Mouse (Mus musculus) hindbrain, embryonic 16.5 days (tissue): ENCODE data around the gene Fam8a1. TPM values are rescaled to one million over a fixed set of nuclear protein-coding genes. Genes with fewer than 3 reads are reported as not detected.

Source experiments
- ATAC-seq: fragments of 200-750 bp; cut with Nextera tagmentation; 2 replicates; pipeline ENCODE4 v1.8.0; 2017; ENCODE audit warnings: moderate TSS enrichment, moderate library complexity
- H3K27ac ChIP-seq: fragments of 300-500 bp; sonication (generic); 2 replicates; pipeline ENCODE4 v1.5.1; 2014; ENCODE audit warnings: low read depth, mild to moderate bottlenecking, control low read depth, low read length, moderate library complexity
- H3K27me3 ChIP-seq: fragments of 300-500 bp; sonication (generic); replicated peaks from 2 replicates; pipeline ENCODE4 v1.6.1; 2014; ENCODE audit warnings: low read length; ENCODE audit not compliant: control insufficient read depth, insufficient read depth
- H3K36me3 ChIP-seq: fragments of 300-500 bp; sonication (generic); 2 replicates; pipeline ENCODE4 v1.6.1; 2014; ENCODE audit warnings: mild to moderate bottlenecking, low read length, moderate library complexity, mixed read lengths; ENCODE audit not compliant: control insufficient read depth, insufficient read depth
- H3K4me1 ChIP-seq: fragments of 300-500 bp; sonication (generic); 2 replicates; pipeline ENCODE4 v1.6.1; 2014; ENCODE audit warnings: low read depth, low read length; ENCODE audit not compliant: control insufficient read depth, insufficient read depth
- H3K4me2 ChIP-seq: fragments of 300-500 bp; sonication (generic); 2 replicates; pipeline ENCODE4 v1.6.1; 2014; ENCODE audit warnings: mild to moderate bottlenecking, low read length, control low read depth, moderate library complexity
- H3K4me3 ChIP-seq: fragments of 300-500 bp; sonication (generic); 2 replicates; pipeline ENCODE4 v1.5.1; 2014; ENCODE audit warnings: mild to moderate bottlenecking, low read length, control low read depth, moderate library complexity
- H3K9ac ChIP-seq: fragments of 300-500 bp; sonication (generic); 2 replicates; pipeline ENCODE4 v1.6.1; 2014; ENCODE audit warnings: low read depth, mild to moderate bottlenecking, control low read depth, low read length, moderate library complexity
- H3K9me3 ChIP-seq: fragments of 300-500 bp; sonication (generic); 2 replicates; pipeline ENCODE4 v1.6.1; 2014; ENCODE audit warnings: mild to moderate bottlenecking, low read length, moderate library complexity; ENCODE audit not compliant: control insufficient read depth
- WGBS: fragments of 180-500 bp; shearing (Covaris S2); extraction: QIAGEN DNeasy Blood & Tissue Kit; methylation state at CpG from one replicate; pipeline ENCODE4 v1.1.7; 2014; 5-methylcytosine and 5-hydroxymethylcytosine counted together
- polyA plus RNA-seq: library from polyadenylated mRNA; unstranded; fragments of >200 nt; fragmentation: Nextera tagmentation; extraction: Ambion mirVana; gene quantifications from 2 replicates; pipeline ENCODE4 v1.2.1, GENCODE M21; 2015

The Fam8a1 gene
- polyA plus RNA-seq, 1 experiment from 2014 or later, result 10.8 TPM

- H3K4me3 ChIP-seq, result no peak overlapping the region
- H3K27ac ChIP-seq, result no peak overlapping the region
- WGBS, result 56% methylated on average over 1 of the region's 1 CpGs
- H3K4me2 ChIP-seq, result no peak overlapping the region
- no peaks in the 10 kb centered on the region for H3K9me3 ChIP-seq
- no peaks in the 10 kb centered on the region for H3K27me3 ChIP-seq
- no peak overlapping the region for H3K9ac ChIP-seq
- peaks cover 11% of the 10 kb centered on the region for H3K36me3 ChIP-seq
- no peak for ATAC-seq
- no peaks in the 10 kb centered on the region for H3K4me1 ChIP-seq
Observed at GRCm38 (mm10) chr13:46695296-46695908, 26.1 kb downstream of the Fam8a1 start.

GRCm38 (mm10) chr13:46695932-46696331, 26.6 kb downstream of the Fam8a1 start:
- no peaks in the 10 kb centered on the region for H3K4me1 ChIP-seq
- H3K4me3 ChIP-seq, result no peak overlapping the region
- peaks cover 13% of the 10 kb centered on the region for H3K36me3 ChIP-seq
- no peak overlapping the region for H3K9ac ChIP-seq
- H3K27ac ChIP-seq, result no peak overlapping the region
- no peaks in the 10 kb centered on the region for H3K9me3 ChIP-seq
- WGBS, result 94% methylated on average over 1 of the region's 1 CpGs
- ATAC-seq, result no peak
- H3K27me3 ChIP-seq, result no peaks in the 10 kb centered on the region
- H3K4me2 ChIP-seq, result no peak overlapping the region

GRCm38 (mm10) chr13:46696788-46697187, 27.5 kb downstream of the Fam8a1 start:
- no peak overlapping the region for H3K27ac ChIP-seq
- no peaks in the 10 kb centered on the region for H3K4me1 ChIP-seq
- WGBS, result 93% methylated on average over 2 of the region's 2 CpGs
- peaks cover 13% of the 10 kb centered on the region for H3K36me3 ChIP-seq
- H3K9me3 ChIP-seq, result no peaks in the 10 kb centered on the region
- H3K27me3 ChIP-seq, result no peaks in the 10 kb centered on the region
- ATAC-seq, result no peak
- no peak overlapping the region for H3K9ac ChIP-seq
- no peak overlapping the region for H3K4me3 ChIP-seq
- no peak overlapping the region for H3K4me2 ChIP-seq

DNA sequence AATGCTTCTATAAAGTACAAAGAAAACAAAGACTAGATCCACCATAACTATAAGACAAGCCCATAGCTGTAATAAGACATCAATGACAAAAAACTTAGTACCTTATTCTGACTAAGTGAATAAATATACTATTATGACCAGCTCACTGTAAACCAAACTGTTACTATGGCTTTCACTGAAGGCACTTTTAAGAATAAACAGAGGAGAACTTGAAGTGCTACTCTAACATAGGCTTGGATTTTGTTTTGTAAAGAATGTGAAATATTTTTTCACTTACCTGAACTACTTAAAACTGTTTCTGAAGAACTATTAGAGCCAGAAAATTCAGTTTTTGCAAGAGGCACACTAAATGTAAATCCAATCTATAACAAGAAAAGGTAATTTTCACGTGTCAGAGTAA, 30.1 kb downstream of the Fam8a1 start:
- Histone ChIP-seq H3K4me3 (no peak overlapping the region), H3K9ac (no peak overlapping the region), H3K4me2 (no peak overlapping the region), H3K4me1 (no peaks in the 10 kb centered on the region), H3K36me3 (peaks cover 6% of the 10 kb centered on the region), H3K9me3 (no peaks in the 10 kb centered on the region), H3K27ac (no peak overlapping the region), H3K27me3 (no peaks in the 10 kb centered on the region)
- 98% methylated on average over 1 of the region's 1 CpGs for WGBS
- ATAC-seq, result no peak

DNA sequence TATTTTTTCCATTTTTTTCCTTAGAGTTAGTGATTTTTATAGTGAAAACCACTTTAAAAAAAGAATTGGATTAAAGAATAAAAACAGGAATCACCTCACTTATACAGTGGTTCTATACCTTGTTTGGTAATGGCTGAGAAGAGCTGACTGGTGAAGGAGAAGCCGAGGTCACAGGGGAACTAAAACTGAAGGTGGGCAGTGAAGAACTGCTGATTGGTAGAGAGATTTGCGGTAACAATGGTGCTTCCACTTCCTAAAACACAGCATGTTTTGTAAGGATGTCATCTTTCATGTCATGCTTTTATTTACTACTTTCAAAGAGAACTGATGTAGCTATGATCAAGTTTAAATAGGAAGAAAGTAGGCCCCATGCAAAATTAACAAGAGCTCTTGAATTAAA, 32.2 kb downstream of the Fam8a1 start:
- Histone ChIP-seq H3K4me2 (no peak overlapping the region), H3K36me3 (peaks cover 3% of the 10 kb centered on the region; the same call in 1 of the 2 replicates), H3K9ac (no peak overlapping the region), H3K9me3 (no peaks in the 10 kb centered on the region), H3K27ac (no peak overlapping the region), H3K4me3 (no peak overlapping the region), H3K27me3 (no peaks in the 10 kb centered on the region), H3K4me1 (no peaks in the 10 kb centered on the region)
- 94% methylated on average over 2 of the region's 2 CpGs for WGBS
- ATAC-seq, result no peak

- Histone ChIP-seq H3K4me2 (no peak overlapping the region), H3K36me3 (peaks cover 6% of the 10 kb centered on the region; the same call in 1 of the 2 replicates), H3K9ac (no peak overlapping the region), H3K27me3 (no peaks in the 10 kb centered on the region), H3K9me3 (no peaks in the 10 kb centered on the region), H3K4me1 (no peaks in the 10 kb centered on the region), H3K27ac (no peak overlapping the region), H3K4me3 (no peak overlapping the region)
- WGBS, result 85% methylated on average over 5 of the region's 5 CpGs
- no peak for ATAC-seq
Observed at GRCm38 (mm10) chr13:46703138-46703537, 33.8 kb downstream of the Fam8a1 start.

DNA sequence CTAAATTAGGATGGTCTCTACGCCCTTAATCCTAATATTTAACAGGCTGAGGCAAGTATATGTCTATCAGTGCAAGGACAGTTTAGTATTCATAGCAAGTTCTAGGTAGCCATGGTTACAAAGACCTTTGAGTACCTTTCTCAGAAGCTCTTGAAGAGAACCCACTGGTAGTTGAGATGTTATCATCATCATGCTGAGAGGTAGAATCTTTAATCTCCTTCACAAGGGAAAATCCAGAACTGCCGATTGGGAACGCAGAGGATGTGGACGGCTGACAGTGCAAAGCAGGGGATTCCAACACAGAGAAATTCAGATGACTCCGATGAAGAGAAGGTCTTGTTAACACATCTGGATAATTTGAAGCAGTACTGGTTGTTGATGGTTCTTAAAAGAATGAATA, 44.2 kb downstream of the Fam8a1 start:
- no peaks in the 10 kb centered on the region for H3K27me3 ChIP-seq
- H3K36me3 ChIP-seq, result peaks cover 11% of the 10 kb centered on the region
- no peak overlapping the region for H3K9ac ChIP-seq
- no peak overlapping the region for H3K4me2 ChIP-seq
- H3K4me3 ChIP-seq, result no peak overlapping the region
- 91% methylated on average over 5 of the region's 5 CpGs for WGBS
- no peak overlapping the region for H3K27ac ChIP-seq
- H3K4me1 ChIP-seq, result no peaks in the 10 kb centered on the region
- H3K9me3 ChIP-seq, result no peaks in the 10 kb centered on the region
- ATAC-seq, result no peak

GRCm38 (mm10) chr13:46715976-46716639, 46.8 kb downstream of the Fam8a1 start:
- no peak overlapping the region for H3K27ac ChIP-seq
- no peaks in the 10 kb centered on the region for H3K4me1 ChIP-seq
- H3K9ac ChIP-seq, result no peak overlapping the region
- H3K9me3 ChIP-seq, result no peaks in the 10 kb centered on the region
- H3K36me3 ChIP-seq, result peaks cover 9% of the 10 kb centered on the region
- H3K27me3 ChIP-seq, result no peaks in the 10 kb centered on the region
- no peak overlapping the region for H3K4me2 ChIP-seq
- ATAC-seq, result no peak
- WGBS, result 81% methylated on average over 3 of the region's 3 CpGs
- no peak overlapping the region for H3K4me3 ChIP-seq

GRCm38 (mm10) chr13:46718893-46719400, 49.6 kb downstream of the Fam8a1 start:
- H3K27ac ChIP-seq, result no peak overlapping the region
- WGBS, result 74% methylated on average over 5 of the region's 5 CpGs
- H3K4me2 ChIP-seq, result no peak overlapping the region
- H3K27me3 ChIP-seq, result no peaks in the 10 kb centered on the region
- no peaks in the 10 kb centered on the region for H3K4me1 ChIP-seq
- H3K9ac ChIP-seq, result no peak overlapping the region
- no peak overlapping the region for H3K4me3 ChIP-seq
- no peaks in the 10 kb centered on the region for H3K9me3 ChIP-seq
- H3K36me3 ChIP-seq, result no peaks in the 10 kb centered on the region
- no peak for ATAC-seq
